Mouse (Mus musculus): ENCODE data around the gene Prkg2.

Gene Prkg2

DNA sequence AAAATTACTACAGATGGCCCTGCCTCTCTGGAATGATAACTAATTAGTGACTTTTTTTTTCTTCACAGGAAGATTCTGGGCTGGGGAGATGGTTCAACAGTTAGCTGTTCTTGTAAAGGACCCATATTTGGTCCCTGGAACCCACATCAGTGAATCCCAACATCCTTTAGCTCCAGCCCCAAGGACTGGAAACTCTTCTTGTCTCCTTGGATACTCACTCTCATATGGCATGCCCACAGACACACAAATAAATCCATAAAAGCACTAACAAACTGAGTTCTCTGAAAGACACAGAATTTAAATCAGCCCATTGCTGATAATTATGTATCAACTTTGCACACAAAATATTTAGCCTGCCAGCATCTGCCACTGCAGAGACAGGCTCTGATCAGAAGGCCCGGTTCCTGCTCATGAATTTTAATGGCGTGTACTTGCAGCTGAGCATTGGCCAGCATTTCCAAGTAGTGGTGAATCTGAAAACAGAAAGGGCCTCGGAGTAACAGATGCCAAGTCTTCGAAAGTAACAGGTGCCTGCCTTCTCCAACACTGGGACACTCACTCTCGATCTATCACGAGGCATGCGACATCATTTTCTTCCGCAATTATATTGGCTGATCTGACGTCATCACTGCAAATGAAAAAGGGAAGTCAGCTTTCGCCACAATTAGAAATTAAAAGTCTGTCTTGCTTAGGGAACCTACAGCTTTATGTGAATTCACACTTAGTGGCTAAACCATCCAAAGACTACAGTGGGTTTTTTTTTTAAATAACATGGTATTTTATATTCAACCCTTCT lies 61.1 kb downstream of the Prkg2 start:
- DNase-seq (ENCODE audit: low spot score): no peak

DNA sequence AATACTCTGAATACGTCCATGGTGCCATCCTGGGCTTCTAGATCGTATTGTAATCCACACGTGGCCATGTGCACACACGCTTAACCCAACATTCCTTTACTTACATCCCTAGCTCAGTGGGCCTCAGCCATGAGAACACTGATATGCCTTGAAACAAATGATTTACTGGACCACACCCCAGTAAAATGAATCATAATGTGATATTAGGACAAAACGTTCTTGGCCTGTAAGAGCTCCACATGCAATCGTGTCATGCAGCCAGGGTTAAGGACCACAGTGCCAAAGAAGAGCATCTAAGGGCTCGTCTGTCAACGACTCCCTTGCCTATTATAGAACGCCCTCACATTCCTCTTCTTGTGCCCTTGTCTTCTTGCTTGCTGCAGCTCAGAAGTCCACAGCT lies 70.5 kb downstream of the Prkg2 start:
- no peak for DNase-seq (ENCODE audit: low spot score)

DNA sequence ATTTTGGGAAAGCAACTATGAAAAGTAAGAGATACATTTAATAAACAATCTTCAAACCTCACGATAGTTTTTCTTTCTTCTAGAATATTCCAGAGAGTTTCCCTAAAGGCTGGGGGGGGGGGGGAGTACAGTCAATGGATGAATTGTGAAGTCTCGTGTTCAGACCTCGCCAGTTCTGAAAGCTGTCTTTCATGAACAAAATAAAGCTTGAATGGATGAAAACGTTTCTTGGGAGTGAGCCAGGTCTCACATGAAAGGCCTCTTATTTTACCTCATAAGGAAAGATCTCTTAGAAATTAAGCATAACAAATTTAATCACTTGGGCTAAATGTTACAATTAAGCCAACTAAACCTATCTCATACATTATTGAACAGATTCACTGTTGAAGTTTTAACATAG lies 72.0 kb downstream of the Prkg2 start:
- DNase-seq (ENCODE audit: low spot score): no peak

DNA sequence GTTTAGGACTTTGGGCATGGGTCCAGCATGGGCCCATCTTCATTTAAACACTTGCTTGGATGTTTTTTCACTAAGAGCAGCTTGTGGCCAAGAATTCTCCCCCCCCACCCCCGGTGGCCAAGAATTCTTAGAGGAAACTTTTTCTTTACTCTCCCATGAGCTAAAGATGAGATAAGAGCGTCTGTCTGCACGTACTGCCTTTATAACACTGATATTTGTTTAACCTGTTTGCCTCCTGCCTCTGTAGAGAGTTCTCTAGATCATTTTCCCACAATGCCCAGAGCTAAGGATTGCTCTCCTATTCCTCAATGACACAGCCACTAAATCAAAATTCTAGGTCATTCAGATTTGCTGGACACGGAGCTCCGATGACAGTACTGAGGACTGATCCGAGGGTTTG lies 72.8 kb downstream of the Prkg2 start:
- no peak for DNase-seq (ENCODE audit: low spot score)

DNA sequence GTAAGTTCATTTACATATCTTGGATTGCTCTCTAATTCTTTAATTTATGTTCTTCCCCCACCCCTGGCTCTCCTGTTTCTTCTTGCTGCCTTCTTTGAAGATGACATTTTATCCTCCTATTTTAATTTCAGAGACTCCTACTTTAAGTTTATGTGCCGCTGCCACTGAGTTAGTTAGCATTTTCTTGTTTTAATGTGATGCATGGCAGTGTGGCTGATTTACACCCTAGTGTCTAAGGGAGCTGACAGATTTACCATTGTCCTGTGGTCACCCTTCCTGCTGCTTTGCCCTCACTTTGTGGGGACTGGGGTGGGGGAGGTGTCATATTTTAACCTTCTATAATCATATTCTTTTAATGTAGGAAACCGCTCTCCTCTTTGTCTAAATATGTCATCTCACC lies 74.7 kb downstream of the Prkg2 start:
- no peak for DNase-seq (ENCODE audit: low spot score)

DNA sequence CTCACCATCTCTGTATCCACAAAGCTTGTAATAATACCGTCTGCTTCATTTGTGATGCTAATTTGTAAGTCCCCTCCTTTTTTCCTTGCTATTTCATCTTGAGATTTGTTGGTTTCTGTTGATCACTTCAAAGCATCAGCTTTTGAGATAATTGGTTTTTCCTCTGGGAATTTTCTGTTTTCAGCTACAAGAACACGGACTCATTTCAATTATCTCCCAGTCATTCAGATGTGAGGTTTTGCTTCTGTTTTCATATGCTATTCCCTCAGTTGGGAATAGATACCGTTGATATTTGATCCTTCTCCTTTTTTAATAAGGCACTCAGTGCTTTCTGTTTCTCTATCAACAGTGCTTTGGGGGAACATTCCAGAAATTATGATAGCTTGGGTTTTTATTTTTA lies 81.6 kb downstream of the Prkg2 start:
- DNase-seq (ENCODE audit: low spot score): no peak

DNA sequence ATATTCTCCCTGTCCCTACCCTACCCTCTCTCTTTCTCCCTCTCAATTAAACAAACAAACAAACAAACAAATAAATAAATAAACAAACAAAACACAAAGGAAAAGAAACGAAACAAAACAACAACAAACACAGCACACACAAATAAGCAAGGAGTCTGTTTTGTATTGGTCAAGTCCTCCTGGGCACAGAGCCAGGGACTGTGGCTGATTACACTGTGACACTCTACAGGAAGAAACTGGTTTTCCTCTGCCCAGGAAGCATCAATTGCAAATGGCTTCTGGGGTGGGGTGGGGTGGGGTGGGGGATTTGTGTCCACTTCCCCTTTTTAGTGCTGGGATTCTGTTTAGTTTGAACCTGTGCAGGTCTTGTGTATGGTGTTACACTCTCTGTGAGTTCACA lies 83.8 kb downstream of the Prkg2 start:
- DNase-seq (ENCODE audit: low spot score): no peak

DNA sequence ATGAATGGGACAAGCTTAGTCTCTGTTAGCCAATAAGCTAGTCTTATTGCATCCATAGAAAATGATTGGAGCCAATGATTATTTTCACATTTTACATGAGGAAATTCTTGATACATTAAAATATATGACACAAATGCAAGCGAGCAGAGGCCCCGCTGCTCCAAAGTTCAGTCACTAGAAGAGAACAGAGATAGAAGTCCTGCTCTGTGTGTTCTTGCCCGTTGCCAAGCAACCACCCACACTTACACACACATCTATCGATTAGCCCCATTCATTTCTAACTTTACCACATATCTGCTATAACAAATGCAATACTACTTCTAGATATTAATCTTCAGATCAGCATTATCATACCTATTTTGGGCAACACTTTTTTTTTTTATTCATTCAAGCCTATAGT lies 85.6 kb downstream of the Prkg2 start:
- no peak for DNase-seq (ENCODE audit: low spot score)

DNA sequence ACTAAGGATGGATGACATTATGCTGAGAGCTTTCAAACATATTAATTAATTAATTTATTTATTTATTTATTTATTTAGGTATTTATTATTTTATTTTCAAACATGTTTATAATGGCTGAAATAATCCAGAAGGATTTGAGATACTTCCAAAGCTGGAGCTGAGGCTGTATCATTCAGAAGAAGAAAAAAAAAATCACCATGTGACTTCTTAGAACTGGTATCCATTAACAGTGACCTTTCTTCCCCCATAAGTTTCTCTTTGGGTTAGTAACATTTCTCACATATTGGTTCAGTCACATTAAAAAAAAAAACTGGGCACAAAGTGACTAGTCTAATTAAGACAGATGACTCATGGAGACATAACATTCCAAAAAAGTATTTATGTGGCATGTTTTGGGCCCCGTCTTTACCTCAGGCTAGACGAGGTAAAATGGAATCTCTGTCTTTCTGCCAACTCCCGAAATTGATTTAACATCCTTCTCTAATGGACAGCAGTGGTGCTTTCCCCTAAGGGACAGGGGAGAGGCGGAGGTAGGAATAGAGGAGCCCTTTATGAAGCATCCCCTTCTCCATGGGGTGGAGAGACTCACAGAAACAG lies 86.6 kb downstream of the Prkg2 start:
- no peak for DNase-seq (ENCODE audit: low spot score)

DNA sequence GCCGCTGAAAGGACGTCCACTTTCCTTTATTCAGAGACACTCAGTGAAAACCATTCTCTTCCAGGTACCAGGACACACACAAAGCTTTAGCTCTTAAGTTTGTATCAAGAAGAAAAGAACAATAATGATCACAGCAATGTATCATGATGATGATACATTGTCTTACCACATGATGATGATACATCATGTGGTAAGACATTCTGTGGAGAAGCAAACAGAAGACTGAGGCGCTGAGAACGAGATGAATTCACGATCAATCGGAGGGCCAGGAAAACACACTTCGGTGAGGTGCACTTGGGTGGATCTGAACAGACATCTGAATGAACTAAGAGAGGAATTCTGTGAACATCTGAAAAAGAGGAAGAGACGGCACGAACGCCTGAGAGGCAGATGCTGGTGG lies 87.4 kb downstream of the Prkg2 start:
- DNase-seq (ENCODE audit: low spot score): no peak

DNA sequence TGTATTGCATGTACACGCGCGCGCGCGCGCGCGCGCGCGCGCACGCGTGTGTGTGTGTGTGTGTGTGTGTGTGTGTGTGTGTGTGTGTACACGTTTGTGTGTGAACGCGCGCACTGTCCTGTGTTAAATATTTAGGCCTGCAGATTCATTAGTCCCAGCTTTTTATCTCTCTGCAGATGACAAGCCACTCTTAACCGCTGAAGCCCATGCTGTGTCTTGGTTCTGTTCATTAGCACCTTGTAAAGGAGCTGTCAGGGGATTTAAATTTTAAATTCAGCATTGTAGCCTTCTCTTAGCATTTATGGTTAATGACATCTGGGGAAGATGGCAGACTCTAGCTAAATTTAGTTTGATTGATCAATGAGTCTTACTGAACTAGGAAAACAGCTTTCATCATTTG lies 90.5 kb downstream of the Prkg2 start:
- DNase-seq (ENCODE audit: low spot score): no peak

DNA sequence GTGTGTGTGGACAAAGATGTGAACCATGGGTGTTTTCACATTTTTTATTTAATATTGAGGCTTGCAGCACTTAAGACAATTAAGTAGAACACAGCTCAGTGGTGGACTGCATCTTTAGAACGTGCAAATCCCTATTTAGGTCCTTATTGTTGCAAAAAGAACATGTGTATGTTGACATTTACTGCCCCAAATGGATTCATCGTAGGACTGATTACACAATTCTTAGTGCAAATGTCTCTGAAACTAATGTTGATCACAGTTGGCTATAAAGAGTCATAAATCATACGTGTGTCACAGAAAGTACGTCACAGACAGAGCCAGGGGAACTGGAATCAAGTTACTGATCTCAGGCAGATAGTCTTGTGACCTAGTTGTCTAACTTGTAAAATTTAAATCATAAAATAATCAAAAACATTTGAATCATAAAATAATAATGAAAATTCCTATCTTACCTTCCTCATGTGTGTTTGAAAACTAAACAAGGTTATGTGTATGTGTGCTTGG lies 91.0 kb downstream of the Prkg2 start:
- no peak for DNase-seq (ENCODE audit: low spot score)

DNA sequence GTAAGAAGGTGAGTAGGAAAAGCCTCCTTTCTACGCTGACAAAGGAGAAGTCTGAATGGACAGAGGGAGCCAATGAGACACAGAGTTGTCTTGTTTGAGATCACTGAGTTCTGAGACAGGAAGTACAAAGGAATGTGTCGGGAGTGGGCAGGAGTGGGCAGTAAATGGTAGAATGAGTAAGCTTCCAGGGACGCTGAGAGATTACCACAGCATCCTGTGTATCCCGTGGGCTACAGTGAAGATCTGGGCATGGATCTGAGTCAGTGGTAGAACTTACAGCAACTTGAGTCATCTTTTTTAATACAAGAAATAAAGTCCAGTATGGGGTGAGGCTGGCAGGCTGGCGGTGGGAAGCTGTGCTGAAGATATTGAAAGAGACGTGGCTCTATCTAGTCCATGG lies 93.4 kb downstream of the Prkg2 start:
- no peak for DNase-seq (ENCODE audit: low spot score)

DNA sequence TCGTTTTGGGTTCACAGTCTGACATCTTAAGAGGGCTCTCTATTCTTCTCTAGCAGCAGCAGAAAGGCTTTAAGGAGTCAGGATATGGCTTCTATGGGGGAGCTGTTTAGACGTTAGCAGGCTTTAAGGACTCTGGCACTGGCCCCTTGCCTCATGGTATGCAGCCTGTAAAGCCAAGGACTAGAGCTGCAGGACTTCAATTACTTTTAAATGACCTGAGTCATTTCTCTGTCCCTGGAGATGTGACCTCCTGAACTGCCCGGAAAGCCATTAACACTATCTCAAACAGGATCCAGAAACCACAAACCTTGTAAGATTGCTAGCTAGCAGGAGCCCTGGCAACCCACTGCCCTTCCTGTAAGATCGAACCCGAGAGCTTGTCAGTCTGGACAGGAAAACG lies 96.4 kb downstream of the Prkg2 start:
- no peak for DNase-seq (ENCODE audit: low spot score)

DNA sequence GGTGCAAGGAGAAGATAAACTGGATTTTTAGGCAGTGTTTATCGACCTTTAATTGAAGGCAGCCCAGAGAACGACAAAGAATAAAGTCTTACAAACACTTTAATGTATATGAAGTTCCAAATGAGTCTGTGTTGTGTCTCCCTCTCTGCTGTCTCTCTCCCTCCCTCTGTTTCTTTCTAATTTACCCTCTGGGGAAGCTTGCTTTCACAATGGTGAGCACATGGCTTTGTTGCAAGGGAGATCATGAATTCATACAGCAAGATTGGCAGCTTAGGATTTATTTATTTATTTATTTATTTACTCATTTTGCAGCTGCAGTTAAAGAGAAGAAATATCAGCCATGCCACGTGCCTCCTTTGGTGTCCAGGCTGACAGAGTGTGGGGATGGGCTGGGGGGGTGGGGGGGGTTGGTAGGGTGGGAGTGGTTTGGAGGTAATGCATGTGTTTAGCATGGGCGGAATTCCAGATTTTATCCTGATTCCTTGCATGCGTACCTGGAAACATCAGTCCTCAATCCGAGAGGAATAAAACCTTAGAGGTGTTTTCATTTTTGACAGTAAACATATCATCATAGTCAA lies 97.4 kb downstream of the Prkg2 start:
- no peak for DNase-seq (ENCODE audit: low spot score)

DNA sequence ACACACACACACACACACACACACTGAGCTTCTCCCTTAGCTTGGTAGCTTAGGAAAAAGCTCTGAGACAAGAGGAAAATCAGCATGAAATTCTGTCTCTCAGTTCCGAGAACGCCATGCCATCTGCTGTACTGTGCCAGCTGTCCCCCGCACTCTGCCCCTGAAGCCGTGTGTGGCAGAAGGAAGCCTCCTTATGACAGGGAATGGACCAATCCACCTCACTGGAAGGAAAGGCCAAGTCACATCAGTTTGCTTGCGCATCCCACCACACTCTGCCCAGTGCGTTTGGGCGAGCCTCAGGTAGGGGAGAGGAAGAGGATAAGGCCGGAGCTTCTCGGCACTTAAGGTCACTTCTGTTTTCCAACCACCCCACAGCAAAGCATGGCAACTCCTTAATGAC lies 98.0 kb downstream of the Prkg2 start:
- DNase-seq (ENCODE audit: low spot score): no peak

DNA sequence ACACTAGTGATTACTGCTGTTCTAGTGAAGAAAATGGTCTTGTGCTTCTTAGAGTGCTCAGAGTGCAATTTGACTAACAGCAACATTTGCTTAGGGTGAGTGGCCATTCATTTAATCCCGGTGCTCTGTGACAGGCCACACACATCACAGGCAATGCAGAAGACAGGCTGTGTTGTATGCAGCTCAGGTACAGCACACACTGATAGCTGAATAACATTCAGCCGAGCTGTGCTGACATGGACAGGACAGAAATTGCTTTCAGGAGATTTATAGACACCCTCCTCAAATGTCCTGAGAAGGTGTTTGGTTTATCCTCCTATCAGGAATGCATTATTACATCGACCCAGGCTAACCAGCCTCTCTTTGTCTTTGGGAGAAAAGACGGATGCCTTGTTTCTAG lies 99.3 kb downstream of the Prkg2 start:
- DNase-seq (ENCODE audit: low spot score): no peak

DNA sequence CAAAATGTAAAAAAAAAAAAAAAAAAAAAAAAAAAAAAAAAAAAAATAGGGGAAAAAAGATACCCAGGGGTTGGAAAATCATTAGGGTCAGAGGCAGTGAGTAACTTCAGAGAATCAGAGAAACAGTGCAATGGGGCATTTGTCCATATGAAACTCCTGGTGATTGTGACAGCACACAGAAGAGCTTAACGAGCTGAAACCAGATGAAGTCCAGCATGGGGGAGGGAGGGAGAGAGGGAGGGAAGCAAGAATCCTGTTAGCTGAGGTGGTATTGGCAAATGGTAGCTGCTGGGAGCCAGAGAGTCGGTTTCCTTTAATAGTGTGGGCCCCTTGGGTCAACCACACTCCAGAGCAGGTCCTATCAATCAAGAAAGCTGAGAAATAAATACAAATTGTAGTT lies 100.5 kb downstream of the Prkg2 start:
- DNase-seq (ENCODE audit: low spot score): no peak

DNA sequence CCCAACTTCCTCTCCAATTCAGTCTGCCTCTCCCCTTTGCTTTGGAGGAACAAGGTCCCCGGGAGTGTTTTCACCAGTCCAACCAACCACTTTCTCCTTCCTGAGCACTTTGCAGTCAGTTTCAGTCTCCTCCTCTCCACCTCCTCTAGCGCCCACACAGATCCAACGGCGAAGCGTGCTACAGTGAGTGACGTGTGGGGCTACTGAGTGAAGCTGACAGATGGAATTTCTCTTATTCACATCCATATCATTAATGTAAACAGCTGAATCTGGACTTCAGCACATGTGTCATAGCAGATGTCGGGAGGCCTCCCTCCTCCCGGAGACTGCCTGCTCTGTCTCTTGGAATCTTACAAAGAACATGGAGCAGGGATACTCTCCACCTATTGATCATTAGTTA lies 101.2 kb downstream of the Prkg2 start:
- DNase-seq (ENCODE audit: low spot score): peak; percentile 50

DNA sequence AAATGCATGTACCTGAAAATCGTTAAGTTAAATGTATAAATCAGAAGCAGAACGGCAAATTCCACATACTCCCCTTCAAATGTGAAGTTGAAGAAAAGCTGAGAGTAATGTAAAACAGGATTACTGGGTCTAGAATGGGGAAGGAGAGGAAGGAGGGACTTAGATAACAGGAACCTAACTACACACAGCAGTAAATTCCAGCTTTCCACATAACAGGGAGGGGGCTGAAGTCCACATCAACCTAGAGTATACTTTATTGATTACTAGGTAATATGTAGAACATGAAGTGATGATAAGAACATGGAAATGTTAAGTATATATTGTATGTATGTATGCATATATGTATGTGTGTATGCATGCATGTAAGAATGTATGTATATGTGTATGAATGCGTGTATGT lies 114.2 kb downstream of the Prkg2 start:
- no peak for DNase-seq (ENCODE audit: low spot score)

DNA sequence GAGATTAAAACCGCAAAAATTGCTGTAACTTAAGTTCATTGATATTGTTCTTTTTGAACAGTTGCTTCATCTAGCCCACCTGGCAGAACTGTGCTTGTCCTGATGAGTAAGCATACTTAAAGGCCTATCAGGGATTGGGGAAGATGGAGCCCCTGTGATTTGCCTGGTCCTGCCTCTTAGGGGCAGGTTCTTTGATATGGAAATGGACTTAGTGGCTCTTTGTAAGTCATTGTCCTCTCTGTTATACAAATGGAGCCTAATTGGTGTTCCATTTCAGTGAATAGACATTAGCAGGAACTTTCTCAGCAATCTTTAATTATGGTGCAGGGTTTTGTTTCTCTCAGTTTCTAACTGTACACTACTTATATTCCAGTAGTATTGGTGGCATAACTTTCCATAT lies 115.5 kb downstream of the Prkg2 start:
- no peak for DNase-seq (ENCODE audit: low spot score)

DNA sequence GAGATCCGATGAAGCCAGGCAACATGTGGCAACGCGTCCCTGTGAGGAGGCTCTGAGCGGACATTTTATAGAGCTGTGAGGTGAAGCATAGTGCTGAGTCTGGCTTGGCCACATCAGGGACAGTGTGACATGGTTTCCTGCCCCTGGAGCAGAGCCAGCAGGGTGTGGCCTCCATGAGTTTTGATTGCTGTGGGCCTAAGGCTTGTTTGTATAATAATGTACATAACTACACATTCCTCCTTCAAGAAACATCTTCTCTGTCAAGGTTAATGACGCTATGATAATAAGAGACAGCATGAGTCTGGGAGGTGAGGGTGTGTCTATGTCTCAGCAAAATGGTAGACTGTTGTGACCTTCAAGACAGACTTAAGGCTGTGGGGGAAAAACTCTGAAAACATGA lies 118.4 kb downstream of the Prkg2 start:
- DNase-seq (ENCODE audit: low spot score): no peak

DNA sequence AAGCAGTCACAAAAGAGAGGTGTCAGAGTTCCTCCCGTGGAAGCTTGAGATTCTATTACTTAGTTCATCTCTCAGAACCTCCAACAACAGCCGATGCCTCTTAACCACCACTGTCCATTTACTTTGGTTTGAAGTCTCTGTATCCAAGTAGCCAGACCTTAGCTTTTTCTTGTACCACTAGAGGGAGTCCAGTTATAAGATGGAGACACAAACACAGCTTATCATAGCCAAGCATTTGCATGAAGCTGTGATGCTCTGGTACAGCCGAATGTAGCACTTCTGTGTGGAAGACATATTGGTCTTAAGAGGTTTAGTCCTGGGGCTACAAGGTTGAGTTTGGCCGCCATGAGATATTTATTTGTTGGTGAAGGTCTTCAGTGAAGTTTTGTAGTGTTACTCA lies 134.8 kb downstream of the Prkg2 start:
- peak; percentile 72 for DNase-seq (ENCODE audit: low spot score)

DNA sequence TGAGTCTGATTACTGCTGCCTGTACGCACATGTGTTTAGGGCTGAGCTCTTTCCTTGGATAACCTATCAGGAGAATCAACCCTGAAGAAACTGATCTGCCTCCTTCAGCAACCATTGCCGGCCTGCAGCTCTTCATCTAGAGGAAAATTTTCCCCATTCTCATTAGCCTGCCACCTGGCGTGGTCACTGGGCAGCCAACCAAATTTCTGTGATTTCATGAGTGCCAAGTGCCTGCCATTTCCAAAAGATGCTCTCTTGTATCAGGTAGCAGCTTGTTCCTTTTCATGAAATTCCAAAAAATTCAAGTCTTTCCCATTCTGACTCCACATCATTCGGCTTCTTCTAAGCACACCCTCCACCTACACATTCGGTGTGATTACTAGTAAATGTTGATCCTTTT lies 136.2 kb downstream of the Prkg2 start:
- DNase-seq (ENCODE audit: low spot score): no peak

All from retina, embryonic 14.5 days (tissue).